Mouse (Mus musculus): ENCODE measurements at regions not wholly inside any gene's neighbourhood (a gene's known extent, or its start where the extent isn't known, plus 50 kb on each side); places are given as distances from the start of the nearest gene placed in this dataset.

- H3K27me3 ChIP-seq (ENCODE audit: control insufficient read depth, insufficient read depth, low read depth, low read length) = no peaks in the 10 kb centered on the region
- H3K9ac ChIP-seq (ENCODE audit: low read depth, low read length) = no peak overlapping the region
- no peaks in the 10 kb centered on the region for H3K4me1 ChIP-seq (ENCODE audit: control insufficient read depth, low read depth, low read length)
- no peak overlapping the region for H3K27ac ChIP-seq (ENCODE audit: low read length)
- H3K4me3 ChIP-seq (ENCODE audit: low read depth, low read length) = no peak overlapping the region
- WGBS (ENCODE audit: insufficient replicate concordance) = 73% methylated on average over 6 of the region's 6 CpGs
- no peak for ATAC-seq (ENCODE audit: low read depth)
- no peaks in the 10 kb centered on the region for H3K9me3 ChIP-seq (replicated peaks; ENCODE audit: control insufficient read depth, low read length)
- H3K36me3 ChIP-seq (ENCODE audit: control insufficient read depth, insufficient read depth) = no peaks in the 10 kb centered on the region
- H3K4me2 ChIP-seq (ENCODE audit: low read depth, low read length) = no peak overlapping the region
Observed at GRCm38 (mm10) chr8:80422190-80422589, 71.4 kb upstream of the Gypa start.

GRCm38 (mm10) chr8:80416121-80416520 lies 77.5 kb upstream of the Gypa start:
- Histone ChIP-seq H3K4me1 (ENCODE audit: control insufficient read depth, low read depth, low read length) (no peaks in the 10 kb centered on the region), H3K27ac (ENCODE audit: low read length) (no peak overlapping the region), H3K4me3 (ENCODE audit: low read depth, low read length) (no peak overlapping the region), H3K27me3 (ENCODE audit: control insufficient read depth, insufficient read depth, low read depth, low read length) (no peaks in the 10 kb centered on the region), H3K9ac (ENCODE audit: low read depth, low read length) (no peak overlapping the region), H3K4me2 (ENCODE audit: low read depth, low read length) (no peak overlapping the region), H3K36me3 (ENCODE audit: control insufficient read depth, insufficient read depth) (no peaks in the 10 kb centered on the region), H3K9me3 (replicated peaks; ENCODE audit: control insufficient read depth, low read length) (no peaks in the 10 kb centered on the region)
- 59% methylated on average over 4 of the region's 4 CpGs for WGBS (ENCODE audit: insufficient replicate concordance)
- no peak for ATAC-seq (ENCODE audit: low read depth)

DNA sequence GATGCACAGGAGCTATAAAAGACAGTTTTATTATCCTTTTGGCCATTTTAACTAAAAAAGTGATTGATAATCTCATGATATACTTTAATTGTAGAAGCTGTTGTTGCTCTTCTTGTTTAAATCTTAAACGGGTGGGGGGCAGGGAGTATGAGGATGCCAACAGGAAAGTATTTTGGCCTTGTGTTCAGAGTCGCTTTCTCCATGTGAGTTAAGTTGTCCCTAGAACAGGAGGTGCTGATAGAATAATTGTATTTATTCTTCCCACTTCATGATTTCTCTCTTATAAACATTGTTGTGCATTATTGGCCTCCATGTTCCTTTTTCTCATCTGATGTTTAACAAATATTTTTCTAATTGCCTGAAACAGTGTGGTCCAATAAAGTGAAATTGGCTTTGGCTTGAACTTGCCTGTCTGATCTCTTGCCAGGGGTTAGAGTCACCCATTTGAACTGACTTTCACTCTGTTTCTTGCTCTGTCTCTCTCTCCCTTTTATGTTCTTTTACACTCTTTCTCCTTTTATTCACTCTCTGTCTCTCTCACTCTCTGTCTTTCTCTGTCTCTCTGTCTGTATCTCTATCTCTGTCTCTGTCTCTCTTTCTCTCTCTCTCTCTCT lies 93.9 kb upstream of the Gypa start:
- no peak for ATAC-seq (ENCODE audit: low read depth)
- Histone ChIP-seq H3K4me1 (ENCODE audit: control insufficient read depth, low read depth, low read length) (no peaks in the 10 kb centered on the region), H3K9me3 (replicated peaks; ENCODE audit: control insufficient read depth, low read length) (no peaks in the 10 kb centered on the region), H3K27ac (ENCODE audit: low read length) (no peak overlapping the region), H3K4me3 (ENCODE audit: low read depth, low read length) (no peak overlapping the region), H3K27me3 (ENCODE audit: control insufficient read depth, insufficient read depth, low read depth, low read length) (no peaks in the 10 kb centered on the region), H3K36me3 (ENCODE audit: control insufficient read depth, insufficient read depth) (no peaks in the 10 kb centered on the region), H3K4me2 (ENCODE audit: low read depth, low read length) (no peak overlapping the region), H3K9ac (ENCODE audit: low read depth, low read length) (no peak overlapping the region)
- 58% methylated on average over 2 of the region's 2 CpGs for whole genome bisulfite sequencing (ENCODE audit: insufficient replicate concordance)

- no peak overlapping the region for H3K4me2 ChIP-seq (ENCODE audit: low read depth, low read length)
Observed at GRCm38 (mm10) chr8:80395010-80395409, 98.6 kb upstream of the Gypa start.

DNA sequence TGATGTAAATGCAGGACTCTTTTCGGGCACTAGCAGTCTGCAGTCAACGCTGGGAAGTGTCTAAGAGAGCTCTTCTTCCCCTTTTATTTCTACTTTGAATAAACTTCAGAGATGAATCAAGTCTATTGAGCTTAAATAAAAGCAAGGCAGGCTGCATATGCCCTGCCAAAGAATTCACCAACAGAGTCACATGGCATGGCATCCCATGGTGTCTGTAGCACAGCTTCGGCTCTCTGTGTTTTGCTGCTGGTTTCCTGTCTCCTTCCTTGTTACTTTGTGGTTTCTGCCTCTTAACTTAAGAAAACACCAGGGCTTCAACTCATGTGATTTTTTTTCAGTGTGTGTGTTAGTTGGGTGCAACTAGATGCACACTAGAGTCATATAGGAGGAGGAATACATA lies 100.5 kb upstream of the Gypa start:
- Histone ChIP-seq H3K27me3 (ENCODE audit: control insufficient read depth, insufficient read depth, low read depth, low read length) (no peaks in the 10 kb centered on the region), H3K27ac (ENCODE audit: low read length) (no peak overlapping the region), H3K4me1 (ENCODE audit: control insufficient read depth, low read depth, low read length) (no peaks in the 10 kb centered on the region), H3K36me3 (ENCODE audit: control insufficient read depth, insufficient read depth) (no peaks in the 10 kb centered on the region), H3K4me3 (ENCODE audit: low read depth, low read length) (no peak overlapping the region), H3K4me2 (ENCODE audit: low read depth, low read length) (no peak overlapping the region), H3K9ac (ENCODE audit: low read depth, low read length) (no peak overlapping the region), H3K9me3 (replicated peaks; ENCODE audit: control insufficient read depth, low read length) (no peaks in the 10 kb centered on the region)
- 45% methylated on average over 3 of the region's 3 CpGs for WGBS (ENCODE audit: insufficient replicate concordance)
- ATAC-seq (ENCODE audit: low read depth) = no peak

More at GRCm38 (mm10) chr8:80395010-80395409, 98.6 kb upstream of the Gypa start:
- Histone ChIP-seq H3K9me3 (replicated peaks; ENCODE audit: control insufficient read depth, low read length) (no peaks in the 10 kb centered on the region), H3K4me3 (ENCODE audit: low read depth, low read length) (no peak overlapping the region), H3K36me3 (ENCODE audit: control insufficient read depth, insufficient read depth) (no peaks in the 10 kb centered on the region), H3K27me3 (ENCODE audit: control insufficient read depth, insufficient read depth, low read depth, low read length) (no peaks in the 10 kb centered on the region), H3K9ac (ENCODE audit: low read depth, low read length) (no peak overlapping the region), H3K4me1 (ENCODE audit: control insufficient read depth, low read depth, low read length) (no peaks in the 10 kb centered on the region), H3K27ac (ENCODE audit: low read length) (no peak overlapping the region)
- ATAC-seq (ENCODE audit: low read depth) = no peak
- 11% methylated on average over 5 of the region's 5 CpGs for WGBS (ENCODE audit: insufficient replicate concordance)

DNA sequence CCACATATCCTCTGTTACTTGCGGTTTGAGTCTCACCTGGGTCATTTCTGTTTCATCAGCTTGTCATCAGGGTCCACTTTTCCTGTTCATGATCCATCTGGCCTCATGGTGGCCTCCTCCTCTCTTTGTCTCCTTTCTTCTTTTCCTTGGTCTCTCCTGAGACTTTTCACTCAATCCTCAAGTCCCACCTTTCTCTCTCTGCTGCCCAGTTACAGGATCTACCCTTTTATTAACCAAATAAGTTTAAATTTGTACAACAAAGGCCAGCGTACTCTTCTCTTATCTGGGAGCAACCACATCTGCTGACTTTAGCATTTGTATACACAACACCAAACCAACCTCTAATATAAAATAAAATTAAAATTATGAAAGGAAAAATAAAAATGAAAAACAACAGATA lies 124.4 kb upstream of the Gypa start:
- H3K36me3 ChIP-seq (ENCODE audit: control insufficient read depth, insufficient read depth) = no peaks in the 10 kb centered on the region
- no peak for ATAC-seq (ENCODE audit: low read depth)
- H3K27me3 ChIP-seq (ENCODE audit: control insufficient read depth, insufficient read depth, low read depth, low read length) = no peaks in the 10 kb centered on the region
- no peaks in the 10 kb centered on the region for H3K9me3 ChIP-seq (replicated peaks; ENCODE audit: control insufficient read depth, low read length)
- no peak overlapping the region for H3K27ac ChIP-seq (ENCODE audit: low read length)
- no peak overlapping the region for H3K4me2 ChIP-seq (ENCODE audit: low read depth, low read length)
- no peak overlapping the region for H3K4me3 ChIP-seq (ENCODE audit: low read depth, low read length)
- no peaks in the 10 kb centered on the region for H3K4me1 ChIP-seq (ENCODE audit: control insufficient read depth, low read depth, low read length)
- 56% methylated on average over 2 of the region's 2 CpGs for WGBS (ENCODE audit: insufficient replicate concordance)
- H3K9ac ChIP-seq (ENCODE audit: low read depth, low read length) = no peak overlapping the region

- 27% methylated on average over 7 of the region's 7 CpGs for WGBS (ENCODE audit: insufficient replicate concordance)
Observed at GRCm38 (mm10) chr8:80364059-80364458, 129.5 kb upstream of the Gypa start.

DNA sequence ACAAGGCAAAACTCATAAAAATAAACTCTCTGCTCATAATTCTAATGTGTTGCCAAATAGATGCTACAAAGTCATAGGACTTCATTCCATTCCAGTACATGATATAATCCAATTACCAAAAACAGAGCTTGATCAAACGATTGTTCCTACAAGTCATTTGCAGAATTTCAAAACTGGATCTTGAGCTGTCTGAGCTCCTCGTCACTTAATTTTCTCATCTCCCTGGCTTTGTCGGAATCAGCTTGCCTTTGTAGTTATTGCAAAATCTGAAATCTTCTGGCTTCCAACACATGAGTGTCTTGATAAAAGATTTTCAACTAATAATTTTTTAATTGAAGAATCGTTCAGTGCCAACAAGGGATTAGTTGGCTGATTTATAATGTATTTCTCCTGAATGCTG lies 150.3 kb upstream of the Gypa start:
- Histone ChIP-seq H3K27me3 (ENCODE audit: control insufficient read depth, insufficient read depth, low read depth, low read length) (no peaks in the 10 kb centered on the region), H3K4me2 (ENCODE audit: low read depth, low read length) (no peak overlapping the region), H3K36me3 (ENCODE audit: control insufficient read depth, insufficient read depth) (no peaks in the 10 kb centered on the region), H3K4me1 (ENCODE audit: control insufficient read depth, low read depth, low read length) (no peaks in the 10 kb centered on the region), H3K4me3 (ENCODE audit: low read depth, low read length) (no peak overlapping the region), H3K9ac (ENCODE audit: low read depth, low read length) (no peak overlapping the region), H3K27ac (ENCODE audit: low read length) (no peak overlapping the region), H3K9me3 (replicated peaks; ENCODE audit: control insufficient read depth, low read length) (no peaks in the 10 kb centered on the region)
- 67% methylated on average over 4 of the region's 4 CpGs for WGBS (ENCODE audit: insufficient replicate concordance)
- no peak for ATAC-seq (ENCODE audit: low read depth)

More at GRCm38 (mm10) chr8:80364059-80364458, 129.5 kb upstream of the Gypa start:
- Histone ChIP-seq H3K4me1 (ENCODE audit: control insufficient read depth, low read depth, low read length) (no peaks in the 10 kb centered on the region), H3K27ac (ENCODE audit: low read length) (no peak overlapping the region), H3K4me2 (ENCODE audit: low read depth, low read length) (no peak overlapping the region), H3K27me3 (ENCODE audit: control insufficient read depth, insufficient read depth, low read depth, low read length) (no peaks in the 10 kb centered on the region), H3K9me3 (replicated peaks; ENCODE audit: control insufficient read depth, low read length) (no peaks in the 10 kb centered on the region), H3K36me3 (ENCODE audit: control insufficient read depth, insufficient read depth) (no peaks in the 10 kb centered on the region), H3K4me3 (ENCODE audit: low read depth, low read length) (no peak overlapping the region), H3K9ac (ENCODE audit: low read depth, low read length) (no peak overlapping the region)
- no peak for ATAC-seq (ENCODE audit: low read depth)

GRCm38 (mm10) chr8:80337872-80338271 lies 155.7 kb upstream of the Gypa start:
- Histone ChIP-seq H3K36me3 (ENCODE audit: control insufficient read depth, insufficient read depth) (no peaks in the 10 kb centered on the region), H3K4me2 (ENCODE audit: low read depth, low read length) (no peak overlapping the region), H3K4me3 (ENCODE audit: low read depth, low read length) (no peak overlapping the region), H3K4me1 (ENCODE audit: control insufficient read depth, low read depth, low read length) (no peaks in the 10 kb centered on the region), H3K27me3 (ENCODE audit: control insufficient read depth, insufficient read depth, low read depth, low read length) (no peaks in the 10 kb centered on the region), H3K9ac (ENCODE audit: low read depth, low read length) (no peak overlapping the region), H3K9me3 (replicated peaks; ENCODE audit: control insufficient read depth, low read length) (no peaks in the 10 kb centered on the region), H3K27ac (ENCODE audit: low read length) (no peak overlapping the region)
- ATAC-seq (ENCODE audit: low read depth) = no peak
- WGBS (ENCODE audit: insufficient replicate concordance) = 40% methylated on average over 2 of the region's 2 CpGs

Measured in liver, embryonic 16.5 days (tissue).